Mouse (Mus musculus) urinary bladder, postnatal 10 days (tissue): ENCODE data around the gene Foxn3.

Experiments used
- DNase-seq: peaks from one replicate; pipeline ENCODE4 v3.0.0; 2022; ENCODE audit warnings: low spot score

Gene Foxn3

DNA sequence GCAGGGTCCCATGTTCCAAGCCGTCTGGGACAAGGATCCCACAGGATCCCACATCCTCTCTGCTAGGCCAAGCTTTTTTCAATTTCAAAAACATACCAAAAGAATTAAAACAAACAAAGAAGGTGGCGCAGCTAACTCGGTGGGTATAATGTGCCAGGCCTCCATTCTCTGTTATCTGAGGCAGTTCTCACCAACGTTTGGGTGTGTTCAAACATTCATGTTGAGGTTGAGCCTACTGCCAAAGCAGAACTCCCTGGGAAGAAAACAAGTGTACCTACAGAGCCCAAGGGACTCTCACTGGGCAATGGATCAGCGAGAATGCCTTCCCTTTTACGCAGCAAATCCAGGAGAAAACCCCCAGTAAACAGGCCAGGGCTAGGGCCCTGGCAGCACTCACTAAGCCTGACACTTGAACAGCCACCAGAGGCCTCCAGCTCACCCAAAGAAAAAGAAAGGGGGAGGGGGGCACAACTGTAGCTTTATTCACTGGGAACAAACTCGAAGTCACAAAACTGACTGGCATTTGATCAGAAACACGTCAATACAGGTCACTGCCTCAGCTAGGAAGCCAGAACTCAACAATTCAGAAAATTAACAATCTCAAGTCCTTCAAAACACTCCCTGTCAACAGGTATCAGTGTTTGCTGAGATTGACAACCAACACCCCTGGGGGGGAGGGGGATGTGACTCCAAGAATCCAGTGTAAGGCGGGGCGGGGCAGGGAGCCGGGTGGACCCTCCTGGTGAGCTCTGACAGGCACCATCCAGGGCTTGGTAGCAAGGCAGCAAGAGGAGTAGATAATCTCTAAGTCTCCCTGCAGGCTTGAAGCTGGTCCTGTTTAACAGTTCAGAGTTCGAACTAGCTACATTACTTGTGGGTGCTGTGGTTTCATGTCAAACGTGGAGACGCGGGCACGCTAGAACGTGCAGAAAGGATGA, 177.2 kb downstream of the Foxn3 start:
- no peak for DNase-seq

DNA sequence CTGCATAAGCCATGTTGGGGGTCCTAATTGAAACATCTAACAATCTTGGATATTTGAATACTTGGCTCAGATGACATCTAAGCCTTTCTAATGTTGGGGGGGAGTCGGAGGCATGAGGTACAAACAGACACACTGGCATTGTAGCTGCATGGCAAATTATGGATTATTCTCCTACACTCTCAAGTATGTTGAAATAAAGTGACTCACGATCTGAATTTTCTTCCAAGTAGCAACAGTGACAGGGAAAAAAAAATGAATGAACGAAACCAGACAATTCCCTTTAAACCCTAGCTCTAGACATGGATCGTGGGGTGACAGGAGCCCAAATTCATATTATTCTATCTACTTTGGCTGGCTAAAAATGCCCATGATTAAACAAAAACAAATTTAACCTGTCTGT, 178.3 kb downstream of the Foxn3 start:
- DNase-seq: no peak

DNA sequence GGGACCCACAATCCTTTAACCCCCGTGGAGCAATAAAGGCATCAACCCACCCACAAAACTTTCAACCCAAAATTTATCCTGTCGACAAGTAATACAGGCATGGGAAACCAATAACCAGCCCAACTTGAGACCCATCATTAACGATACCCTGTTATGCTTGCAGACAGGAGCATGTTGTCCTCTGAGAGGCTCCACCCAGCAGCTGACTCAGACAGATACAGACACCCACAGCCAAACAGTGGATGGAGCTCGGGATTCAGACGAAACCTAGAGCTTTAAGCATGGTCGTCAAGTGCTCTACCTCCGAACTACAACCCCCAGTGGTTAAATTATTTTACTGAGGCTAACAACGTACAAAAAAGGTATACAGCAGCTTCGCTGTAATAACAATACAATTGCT, 182.1 kb downstream of the Foxn3 start:
- DNase-seq: no peak

GRCm38 (mm10) chr12:99380855-99381262, 182.5 kb downstream of the Foxn3 start:
- DNase-seq: no peak

- DNase-seq: no peak
Observed at GRCm38 (mm10) chr12:99380124-99380523, 183.3 kb downstream of the Foxn3 start.

DNA sequence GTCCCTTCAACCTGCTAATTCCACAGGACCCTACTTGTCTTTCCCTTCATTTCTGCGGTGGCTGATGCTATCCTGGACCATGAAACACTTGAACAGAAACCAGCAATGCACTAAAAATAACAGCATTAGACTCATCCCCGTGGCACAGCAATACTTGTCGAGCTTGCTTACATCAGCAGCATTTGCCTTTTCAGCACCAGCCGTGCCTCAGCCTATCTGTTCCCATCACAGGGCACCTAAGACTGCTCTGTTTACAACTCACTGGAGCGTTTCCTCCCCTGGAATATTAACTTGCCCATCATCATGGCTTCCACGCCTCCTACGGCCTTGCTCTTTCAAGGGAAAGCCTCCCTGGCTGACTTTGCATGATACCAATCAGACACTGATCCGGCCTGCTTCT, 185.1 kb downstream of the Foxn3 start:
- DNase-seq: no peak

DNA sequence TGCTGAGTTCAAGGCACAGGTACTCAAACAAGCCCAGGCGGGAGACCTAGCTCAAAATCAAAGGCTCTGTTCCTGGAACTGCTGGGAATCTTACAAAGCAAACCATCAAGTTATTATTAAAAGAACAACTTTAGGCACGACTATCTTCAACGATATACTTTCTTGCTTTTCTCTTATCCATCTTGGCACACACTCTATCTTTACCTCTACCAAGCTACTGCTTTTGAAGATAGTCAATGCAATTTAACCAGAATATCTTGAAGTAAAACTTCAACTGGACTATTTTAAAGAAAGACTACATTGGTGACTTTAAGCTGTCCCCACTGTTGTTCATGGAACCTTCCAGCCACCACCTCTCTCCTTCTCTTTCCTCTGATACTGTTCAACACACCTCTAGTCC, 185.7 kb downstream of the Foxn3 start:
- no peak for DNase-seq

GRCm38 (mm10) chr12:99377069-99377468, 186.3 kb downstream of the Foxn3 start:
- no peak for DNase-seq

- DNase-seq: no peak
Observed at GRCm38 (mm10) chr12:99375878-99376454, 187.4 kb downstream of the Foxn3 start.

GRCm38 (mm10) chr12:99375426-99375825, 188.0 kb downstream of the Foxn3 start:
- DNase-seq: no peak

DNA sequence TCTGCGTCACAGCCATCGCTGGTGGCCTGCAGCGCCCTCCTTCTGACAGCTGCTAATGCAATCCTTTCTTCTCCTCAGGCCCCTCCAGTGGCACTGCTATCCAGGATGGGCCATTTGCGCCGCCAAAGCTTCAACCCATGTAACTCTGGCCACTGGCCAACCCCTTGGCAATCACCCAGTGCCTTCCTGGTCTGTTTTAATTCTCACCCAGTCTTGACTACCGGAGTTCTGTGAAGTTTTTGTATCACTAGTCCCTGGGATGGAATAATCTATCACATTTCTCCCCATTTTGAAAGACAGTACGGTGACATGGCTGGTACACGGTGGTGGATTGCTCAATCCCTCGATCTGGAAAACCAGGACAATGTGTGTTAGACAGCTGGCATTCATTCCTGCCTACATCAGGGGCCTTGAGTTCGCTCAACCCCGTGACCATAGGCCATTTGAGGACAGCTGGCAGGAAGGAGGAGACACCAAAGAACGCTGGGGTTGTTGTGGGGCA, 189.2 kb downstream of the Foxn3 start:
- DNase-seq: no peak

DNA sequence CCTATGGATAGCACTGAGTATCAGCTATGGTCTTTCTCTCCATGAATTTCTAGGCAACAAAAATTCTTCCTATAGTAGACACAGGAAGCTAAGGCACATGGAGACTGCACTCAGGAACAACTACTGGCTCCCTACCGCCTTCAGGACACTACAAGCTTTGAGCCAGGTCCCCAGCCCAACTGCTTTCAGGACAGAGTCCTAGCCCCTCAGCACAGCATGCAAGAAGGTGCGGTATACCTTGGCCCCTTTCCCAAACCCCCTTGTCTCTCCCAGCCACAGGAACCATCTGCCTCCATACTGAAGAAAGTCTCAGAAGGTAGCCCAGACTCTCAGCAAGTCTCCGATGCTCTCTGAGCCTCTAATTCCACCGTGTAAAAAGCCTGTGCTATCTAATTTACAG, 189.8 kb downstream of the Foxn3 start:
- no peak for DNase-seq

- no peak for DNase-seq
Observed at GRCm38 (mm10) chr12:99371500-99371899, 191.9 kb downstream of the Foxn3 start.

DNA sequence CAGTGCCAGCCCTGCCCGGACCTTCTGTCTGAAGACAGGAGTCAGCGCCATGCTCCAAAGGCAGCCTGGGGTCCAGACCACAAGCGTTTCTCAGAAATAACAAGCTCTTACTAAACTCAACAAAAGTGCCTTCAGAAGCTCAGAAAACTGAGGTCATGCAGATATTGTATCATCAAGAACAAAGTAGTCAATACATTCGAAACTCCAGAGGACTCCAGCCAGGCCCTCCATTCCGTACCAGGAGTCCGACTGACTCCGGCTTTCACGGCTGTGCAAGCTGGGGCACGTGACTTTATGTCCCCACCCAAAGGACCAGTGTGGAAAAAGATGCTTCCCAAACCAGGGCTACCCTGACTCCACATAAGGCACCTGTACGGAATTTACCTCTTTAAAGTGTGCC, 195.1 kb downstream of the Foxn3 start:
- DNase-seq: no peak

- DNase-seq: no peak
Observed at GRCm38 (mm10) chr12:99365999-99366398, 197.4 kb downstream of the Foxn3 start.

DNA sequence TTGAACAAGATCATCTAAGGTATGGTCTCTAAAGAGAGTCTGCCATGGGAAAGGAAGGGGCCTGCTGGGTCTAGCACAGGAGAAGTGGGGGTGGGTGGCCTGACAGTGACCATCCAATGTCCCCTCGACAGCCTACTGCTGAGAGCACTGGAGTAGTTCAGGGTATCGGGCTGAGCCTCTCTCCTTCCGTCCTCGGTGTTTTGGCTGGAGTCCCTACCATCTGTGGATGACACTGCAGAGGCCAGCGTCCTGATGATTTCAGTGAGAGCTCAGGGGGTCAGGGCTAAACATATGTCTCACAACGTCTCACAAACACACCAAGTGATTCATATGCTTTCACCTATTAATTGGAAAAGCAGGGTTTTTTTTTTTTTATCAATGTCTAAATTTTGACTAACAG, 199.2 kb downstream of the Foxn3 start:
- DNase-seq: no peak

GRCm38 (mm10) chr12:99363024-99363423, 200.4 kb downstream of the Foxn3 start:
- no peak for DNase-seq

- DNase-seq: no peak
Observed at GRCm38 (mm10) chr12:99361752-99362132, 201.6 kb downstream of the Foxn3 start.

DNA sequence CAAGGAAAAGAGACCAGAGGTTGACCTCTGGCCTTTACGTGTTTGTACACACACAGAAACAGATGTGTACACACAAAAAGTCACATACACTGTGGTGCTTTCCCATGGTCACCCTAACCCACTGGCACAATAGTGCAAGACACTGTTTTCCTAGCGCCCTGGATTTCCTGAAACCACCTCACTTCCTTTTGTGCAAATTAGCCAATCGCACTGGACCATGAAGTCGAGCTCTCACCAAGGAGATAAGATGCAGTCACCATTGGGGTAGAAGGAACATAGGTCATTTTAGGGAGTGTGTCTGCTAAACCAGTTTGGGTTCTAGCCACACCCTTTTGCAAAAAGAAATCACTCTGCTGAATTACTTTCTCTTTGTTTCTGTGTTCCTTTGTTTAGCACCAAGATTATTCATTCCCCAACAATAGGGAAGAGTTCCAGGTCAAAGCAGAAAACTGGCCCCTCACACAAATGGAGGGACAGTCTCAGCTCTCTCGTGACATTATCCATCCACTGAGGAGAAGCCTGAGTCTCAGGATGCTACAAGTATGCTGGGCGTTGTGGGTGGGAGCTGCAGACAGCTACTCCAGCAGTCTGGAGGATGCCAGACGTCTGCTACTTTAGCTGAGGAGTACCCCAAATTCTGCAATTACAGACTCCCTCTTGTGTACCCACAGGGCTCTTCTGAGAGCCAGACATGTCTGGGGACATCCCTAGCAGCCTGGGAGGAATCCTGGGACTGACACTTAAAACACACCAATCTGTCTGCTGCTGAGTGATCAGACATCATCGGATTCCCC, 202.2 kb downstream of the Foxn3 start:
- DNase-seq: no peak

DNA sequence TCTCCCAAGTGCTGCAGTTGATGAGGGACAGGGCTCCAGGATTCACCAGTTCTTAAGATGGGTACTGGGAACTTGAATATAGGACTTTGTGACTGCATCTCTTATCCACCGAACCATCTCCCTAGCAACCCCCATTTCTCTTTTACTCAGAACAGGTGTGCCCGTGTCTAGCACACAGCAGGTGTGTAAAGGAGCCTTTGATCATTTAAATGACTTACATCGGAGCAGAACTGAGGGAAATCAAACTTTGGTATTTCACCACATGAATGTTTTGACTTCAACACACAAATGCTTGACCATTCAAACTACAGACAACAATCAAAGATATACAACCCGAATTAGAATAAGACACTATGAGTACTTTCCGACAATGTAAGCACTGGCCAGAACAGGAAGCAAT, 204.7 kb downstream of the Foxn3 start:
- DNase-seq: no peak

GRCm38 (mm10) chr12:99356660-99357059, 206.7 kb downstream of the Foxn3 start:
- DNase-seq: no peak

- no peak for DNase-seq
Observed at GRCm38 (mm10) chr12:99353692-99354091, 209.7 kb downstream of the Foxn3 start.

GRCm38 (mm10) chr12:99352583-99352982, 210.8 kb downstream of the Foxn3 start:
- no peak for DNase-seq
